Mouse (Mus musculus) embryonic fibroblast, embryonic 13.5 days (primary cell): ENCODE measurements around the gene Daam1.

Experiments
- CTCF ChIP-seq: IDR thresholded peaks from 2 replicates; pipeline ENCODE4 v1.5.1; 2011; ENCODE audit warnings: mild to moderate bottlenecking, control low read depth, low read length, moderate library complexity, borderline replicate concordance; ENCODE audit not compliant: insufficient read depth
- POLR2A ChIP-seq: IDR thresholded peaks from 2 replicates; pipeline ENCODE4 v1.6.1; 2011; ENCODE audit warnings: low read depth, mild to moderate bottlenecking, control low read depth, low read length, moderate library complexity

GRCm38 (mm10) chr12:71992599-71993210 lies 161.8 kb downstream of the Daam1 start:
- no peak for TF ChIP-seq CTCF
- TF ChIP-seq POLR2A = no peak
